Mouse (Mus musculus) MEL (cell line): ENCODE measurements around the gene Adat3. TPM values are rescaled to one million over a fixed set of nuclear protein-coding genes. Genes with fewer than 3 reads are reported as not detected.

Experiments used
- DNase-seq: peaks from one replicate; pipeline ENCODE4 v3.0.0; 2011; ENCODE audit warnings: low read depth, low spot score
- H3K27ac ChIP-seq: 2 replicates; pipeline ENCODE4 v1.5.1; 2012; ENCODE audit warnings: low read depth, mild to moderate bottlenecking, control low read depth, low read length, moderate library complexity; ENCODE audit not compliant: control insufficient read depth
- H3K27me3 ChIP-seq, 2 experiments: fragments of 150-350 bp in 1 of 2; sonication (generic) in 1 of 2; 2 replicates each; pipeline ENCODE4 v1.6.1; 2012; ENCODE audit warnings: low read length in 2 of 2, mild to moderate bottlenecking in 2 of 2, improper control_type of control experiment in 1 of 2, moderate library complexity in 1 of 2; ENCODE audit not compliant: insufficient read depth in 2 of 2, control insufficient read depth in 1 of 2
- H3K36me3 ChIP-seq, 2 experiments: 2 replicates each; pipeline ENCODE4 v1.6.1; 2012 to 2014; ENCODE audit warnings: low read length in 2 of 2, improper control_type of control experiment in 1 of 2, inconsistent platforms in 1 of 2, mild to moderate bottlenecking in 1 of 2; ENCODE audit not compliant: insufficient read depth in 2 of 2, control insufficient read depth in 1 of 2
- H3K4me1 ChIP-seq, 2 experiments: fragments of 150-350 bp in 1 of 2; sonication (generic) in 1 of 2; 2 replicates each; pipeline ENCODE4 v1.6.1; 2012; ENCODE audit warnings: low read length in 2 of 2, improper control_type of control experiment in 1 of 2, mild to moderate bottlenecking in 1 of 2; ENCODE audit not compliant: insufficient read depth in 2 of 2, control insufficient read depth in 1 of 2
- H3K4me3 ChIP-seq, 2 experiments: fragments of 150-350 bp in 1 of 2; sonication (generic) in 1 of 2; 2 replicates each; pipeline ENCODE4 v1.5.1; 2012; ENCODE audit warnings: low read depth in 2 of 2, low read length in 2 of 2, mild to moderate bottlenecking in 2 of 2, moderate library complexity in 2 of 2, control low read depth in 1 of 2, improper control_type of control experiment in 1 of 2; ENCODE audit not compliant: control insufficient read depth in 1 of 2, insufficient read depth in 1 of 2
- H3K79me2 ChIP-seq: 2 replicates; pipeline ENCODE4 v1.6.1; 2012; ENCODE audit warnings: mild to moderate bottlenecking, low read length, moderate library complexity; ENCODE audit not compliant: control insufficient read depth, poor library complexity, insufficient read depth
- H3K9ac ChIP-seq: 2 replicates; pipeline ENCODE4 v1.6.1; 2012; ENCODE audit warnings: low read depth, mild to moderate bottlenecking, control low read depth, low read length, moderate library complexity; ENCODE audit not compliant: control insufficient read depth, poor library complexity, severe bottlenecking
- H3K9me3 ChIP-seq: fragments of 150-350 bp; sonication (generic); replicated peaks from 2 replicates; pipeline ENCODE4 v1.6.1; 2012; ENCODE audit warnings: mild to moderate bottlenecking, low read length, improper control_type of control experiment, moderate library complexity; ENCODE audit not compliant: insufficient read depth
- CHD2 ChIP-seq: IDR thresholded peaks from 2 replicates; pipeline ENCODE4 v1.6.1; 2011; ENCODE audit warnings: low read length, improper control_type of control experiment
- EP300 ChIP-seq, 2 experiments: IDR thresholded peaks; 2 replicates each; pipeline ENCODE4 v1.6.1; 2011; ENCODE audit warnings: improper control_type of control experiment in 2 of 2, low read length in 2 of 2, low read depth in 1 of 2, mild to moderate bottlenecking in 1 of 2
- KAT2A ChIP-seq: conservative IDR thresholded peaks from 2 replicates; pipeline ENCODE4 v1.6.1; 2012; ENCODE audit warnings: low read depth, low read length, improper control_type of control experiment, inconsistent platforms
- MAFK ChIP-seq: IDR thresholded peaks from 2 replicates; pipeline ENCODE4 v1.6.1; 2011; ENCODE audit warnings: low read depth, mild to moderate bottlenecking, low read length, improper control_type of control experiment, borderline replicate concordance
- MAZ ChIP-seq: IDR thresholded peaks from 2 replicates; pipeline ENCODE4 v1.6.1; 2012; ENCODE audit warnings: low read depth, mild to moderate bottlenecking, inconsistent platforms, low read length, improper control_type of control experiment
- MXI1 ChIP-seq: IDR thresholded peaks from 2 replicates; pipeline ENCODE4 v1.6.1; 2011; ENCODE audit warnings: mild to moderate bottlenecking, low read depth, low read length, improper control_type of control experiment
- NRF1 ChIP-seq: IDR thresholded peaks from 2 replicates; pipeline ENCODE4 v1.6.1; 2014; ENCODE audit warnings: low read depth, mild to moderate bottlenecking, inconsistent platforms, low read length, improper control_type of control experiment, moderate library complexity; ENCODE audit not compliant: poor library complexity, insufficient read depth, severe bottlenecking
- POLR2A ChIP-seq, 2 experiments: IDR thresholded peaks; 2 replicates each; pipeline ENCODE4 v1.6.1; 2011 to 2012; ENCODE audit warnings: low read length in 2 of 2, mild to moderate bottlenecking in 2 of 2, control low read depth in 1 of 2, improper control_type of control experiment in 1 of 2, low read depth in 1 of 2, moderate library complexity in 1 of 2; ENCODE audit not compliant: control insufficient read depth in 1 of 2, insufficient read depth in 1 of 2, poor library complexity in 1 of 2
- POLR2AphosphoS5 ChIP-seq: IDR thresholded peaks from 2 replicates; pipeline ENCODE4 v1.6.1; 2012; ENCODE audit warnings: low read depth, borderline replicate concordance, mild to moderate bottlenecking, inconsistent platforms, low read length, moderate library complexity, mixed read lengths
- TAL1 ChIP-seq: IDR thresholded peaks from 2 replicates; pipeline ENCODE4 v1.6.1; 2012; ENCODE audit warnings: mild to moderate bottlenecking, inconsistent platforms, low read length, moderate library complexity, mixed read lengths
- TBP ChIP-seq: IDR thresholded peaks from 2 replicates; pipeline ENCODE4 v1.8.0; 2011; ENCODE audit warnings: low read depth, low read length, improper control_type of control experiment
- UBTF ChIP-seq: IDR thresholded peaks from 2 replicates; pipeline ENCODE4 v1.6.1; 2012; ENCODE audit warnings: low read depth, mild to moderate bottlenecking, inconsistent platforms, low read length, improper control_type of control experiment, moderate library complexity, borderline replicate concordance; ENCODE audit not compliant: insufficient read depth
- polyA plus RNA-seq, 2 experiments: library from polyadenylated mRNA; stranded (reverse) in 1 of 2; unstranded in 1 of 2; fragments of >175 nt in 1 of 2; fragments of >200 nt in 1 of 2; gene quantifications; 2 replicates each; pipeline versions ENCODE4 v1.2.1 to v1.2.4; 2012; ENCODE audit warnings: low replicate concordance in 2 of 2, low read depth in 1 of 2; ENCODE audit not compliant: insufficient read length in 2 of 2, insufficient read depth in 1 of 2, missing spikeins in 1 of 2
- total RNA-seq: library from RNA; depleted of rRNA; stranded (reverse); fragments of 300-350 nt; gene quantifications from 2 replicates; pipeline ENCODE4 v1.2.3, GENCODE M21; 2012

The Adat3 gene
- total and polyA plus RNA-seq, 3 experiments = 7.4 to 7.7 TPM; not detected in 1

DNA sequence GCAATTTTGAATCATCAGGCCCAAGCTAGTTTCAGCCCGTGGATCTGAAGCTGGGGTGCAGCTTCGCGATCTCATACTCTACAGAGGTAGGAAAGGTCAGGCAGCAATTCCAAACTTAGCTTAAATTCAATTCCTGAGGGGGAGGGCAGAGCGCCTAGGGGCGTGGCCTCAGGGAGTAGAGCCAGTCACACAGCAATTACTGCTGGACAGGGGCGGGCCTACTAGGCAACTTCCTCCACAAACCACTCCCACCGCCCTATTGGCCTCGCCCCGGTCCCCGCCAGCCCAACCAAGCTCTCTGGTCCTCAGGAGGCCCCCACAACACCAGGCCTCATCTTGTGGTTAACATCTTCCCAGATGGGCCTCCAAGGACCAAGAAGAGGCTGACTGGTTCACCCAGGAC lies 33.0 kb upstream of the Adat3 start:
- no peak for TF ChIP-seq UBTF
- no peak for TF ChIP-seq TBP
- no peak for TF ChIP-seq KAT2A
- no peak for TF ChIP-seq NRF1
- no peak for TF ChIP-seq POLR2A (IDR thresholded peaks at IDR 0.05; ENCODE audit: control insufficient read depth in 1 of 2, insufficient read depth in 1 of 2, low read depth in 1 of 2, low read length in 2 of 2, poor library complexity in 1 of 2)
- no peak for TF ChIP-seq MXI1
- no peak for TF ChIP-seq CHD2
- no peak for TF ChIP-seq POLR2AphosphoS5
- no peak for TF ChIP-seq MAFK
- no peak for TF ChIP-seq TAL1
- Histone ChIP-seq H3K27ac (peak overlapping the region; percentile 68), H3K9me3 (no peaks in the 10 kb centered on the region), H3K4me3 (peak overlapping the region; percentile 38 to 44), H3K27me3 (no peaks in the 10 kb centered on the region), H3K36me3 (peaks cover 0 to 34% of the 10 kb centered on the region in 2 experiments; a peak in 2 of 4 replicates), H3K79me2 (peaks cover 58% of the 10 kb centered on the region), H3K4me1 (peaks cover 12 to 48% of the 10 kb centered on the region in 2 experiments; a peak in 3 of 4 replicates), H3K9ac (peak overlapping the region; percentile 49)
- peak; percentile 84 for DNase-seq

DNA sequence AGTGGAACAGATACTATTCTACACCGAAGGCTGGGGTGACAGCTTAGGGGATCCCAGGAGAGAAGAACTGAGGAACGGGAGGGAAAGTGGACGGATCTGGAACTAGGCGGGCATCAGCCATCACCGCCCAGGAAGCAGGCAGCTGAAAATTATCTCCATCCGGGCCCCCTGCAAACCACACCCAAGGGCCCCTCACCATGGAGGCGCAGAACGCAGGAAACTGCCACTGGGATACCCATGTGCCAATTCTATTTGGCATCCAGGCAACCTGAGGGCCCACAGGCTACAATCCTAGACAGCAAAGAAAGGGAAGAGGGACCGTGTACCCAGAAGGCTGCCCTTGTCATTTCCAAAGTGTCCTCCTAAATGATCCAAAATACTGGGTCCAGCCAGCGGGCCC lies 32.3 kb upstream of the Adat3 start:
- DNase-seq = peak; percentile 40
- H3K27ac ChIP-seq = peak overlapping the region; percentile 68
- H3K4me3 ChIP-seq = peak overlapping the region; percentile 38 to 44
- peaks cover 0 to 37% of the 10 kb centered on the region in 2 experiments; a peak in 2 of 4 replicates for H3K36me3 ChIP-seq
- H3K9me3 ChIP-seq = no peaks in the 10 kb centered on the region
- TF ChIP-seq MAZ (0 out of 2 replicates have a peak, but pooled peaks have one; percentile 18), EP300 (IDR thresholded peaks at IDR 0.05; ENCODE audit: low read depth in 1 of 2, low read length in 2 of 2) (no peak), NRF1 (no peak), MXI1 (no peak)
- H3K9ac ChIP-seq = peak overlapping the region; percentile 49
- H3K27me3 ChIP-seq = no peaks in the 10 kb centered on the region
- H3K79me2 ChIP-seq = peaks cover 66% of the 10 kb centered on the region
- H3K4me1 ChIP-seq = peaks cover 12 to 55% of the 10 kb centered on the region in 2 experiments; a peak in 3 of 4 replicates
